ENCODE assay signal across 25 mouse cellular contexts in genomic region chr11:89915795-89916194, GRCm38 (mm10).
"Had no signal": no experiment of that assay in that cellular context is flagged by ENCODE, and none has a peak within 500 bp of the region (broad histone marks: within the 10 kb centered on the region; RNA-seq: fewer than 3 reads in every experiment).

No protein-coding gene starts in this region.

- H3K9ac ChIP-seq: embryonic facial prominence, embryonic 12.5 days; embryonic facial prominence, embryonic 13.5 days; embryonic facial prominence, embryonic 15.5 days; forebrain, embryonic 12.5 days; forebrain, embryonic 13.5 days; forebrain, embryonic 15.5 days; forebrain, postnatal 0 days had no signal

- H3K9me3 ChIP-seq: embryonic facial prominence, embryonic 10.5 days; embryonic facial prominence, embryonic 12.5 days; embryonic facial prominence, embryonic 13.5 days; embryonic facial prominence, embryonic 15.5 days; forebrain, embryonic 10.5 days; forebrain, embryonic 12.5 days; forebrain, embryonic 13.5 days; forebrain, embryonic 15.5 days had no signal

- H3K36me3 ChIP-seq: embryonic facial prominence, embryonic 10.5 days; embryonic facial prominence, embryonic 12.5 days; embryonic facial prominence, embryonic 13.5 days; embryonic facial prominence, embryonic 15.5 days; forebrain, embryonic 10.5 days; forebrain, embryonic 12.5 days; forebrain, embryonic 15.5 days had no signal

- H3K27ac ChIP-seq: embryonic facial prominence, embryonic 10.5 days; embryonic facial prominence, embryonic 12.5 days; embryonic facial prominence, embryonic 13.5 days; embryonic facial prominence, embryonic 15.5 days; forebrain, embryonic 10.5 days; forebrain, embryonic 12.5 days; forebrain, embryonic 13.5 days; forebrain, embryonic 15.5 days; gastrocnemius, adult 2 months; heart, adult 2 months had no signal

- H3K4me1 ChIP-seq: embryonic facial prominence, embryonic 10.5 days; embryonic facial prominence, embryonic 12.5 days; forebrain, embryonic 10.5 days; forebrain, embryonic 12.5 days; forebrain, embryonic 13.5 days; forebrain, embryonic 15.5 days had no signal

- DNase-seq: cerebellum, adult 9-10 months; cerebellum, adult 9-11 months; cerebellum, postnatal 10 days; cerebellum, postnatal 14 days; cerebellum, postnatal 25 days; cerebellum, postnatal 36 days; embryo, embryonic 11 days; forebrain, postnatal 0 days; gastrocnemius, adult 2 months; gastrocnemius, postnatal 10 days; gastrocnemius, postnatal 14 days; gastrocnemius, postnatal 25 days; gastrocnemius, postnatal 36 days; heart, adult 11 months; heart, adult 18-20 months; heart, adult 2 months had no signal

- H3K27me3 ChIP-seq: embryonic facial prominence, embryonic 12.5 days; embryonic facial prominence, embryonic 13.5 days; embryonic facial prominence, embryonic 15.5 days; forebrain, embryonic 12.5 days; forebrain, embryonic 13.5 days; forebrain, embryonic 15.5 days had no signal

- H3K4me3 ChIP-seq: embryonic facial prominence, embryonic 10.5 days; embryonic facial prominence, embryonic 12.5 days; embryonic facial prominence, embryonic 13.5 days; embryonic facial prominence, embryonic 15.5 days; erythroblast, embryonic 14.5 days; forebrain, embryonic 10.5 days; forebrain, embryonic 12.5 days; forebrain, embryonic 13.5 days; forebrain, embryonic 15.5 days; gastrocnemius, adult 2 months; heart, adult 2 months had no signal
